Mouse (Mus musculus) heart, embryonic 10.5 days (tissue): Measurements from ENCODE around the gene Cbr1. TPM values are rescaled to one million over a fixed set of nuclear protein-coding genes. Genes with fewer than 3 reads are reported as not detected.

Experiments
- DNase-seq: peaks from one replicate; pipeline ENCODE4 v3.0.0-alpha.2; 2017; ENCODE audit warnings: low spot score
- H3K27ac ChIP-seq: fragments of 300-500 bp; sonication (generic); 2 replicates; pipeline ENCODE4 v1.5.1; 2016; ENCODE audit warnings: mild to moderate bottlenecking
- H3K27me3 ChIP-seq: fragments of 300-500 bp; sonication (generic); 2 replicates; pipeline ENCODE4 v1.6.1; 2016; ENCODE audit warnings: mild to moderate bottlenecking; ENCODE audit not compliant: poor library complexity, insufficient read depth, severe bottlenecking
- H3K36me3 ChIP-seq: fragments of 300-500 bp; sonication (generic); 2 replicates; pipeline ENCODE4 v1.6.1; 2016; ENCODE audit warnings: mild to moderate bottlenecking, moderate library complexity
- H3K4me1 ChIP-seq: fragments of 300-500 bp; sonication (generic); 2 replicates; pipeline ENCODE4 v1.6.1; 2016; ENCODE audit warnings: mild to moderate bottlenecking
- H3K4me3 ChIP-seq: fragments of 300-500 bp; sonication (generic); 2 replicates; pipeline ENCODE4 v1.5.1; 2016; ENCODE audit warnings: mild to moderate bottlenecking, moderate library complexity
- H3K9me3 ChIP-seq: fragments of 300-500 bp; sonication (generic); 2 replicates; pipeline ENCODE4 v1.6.1; 2016; ENCODE audit warnings: mild to moderate bottlenecking, moderate library complexity
- WGBS: fragments of 180-500 bp; shearing (Covaris S2); methylation state at CpG from one replicate; pipeline ENCODE4 v1.1.7; 2016; 5-methylcytosine and 5-hydroxymethylcytosine counted together
- polyA plus RNA-seq: library from polyadenylated mRNA; unstranded; fragments of >200 nt; fragmentation: Nextera tagmentation; extraction: Ambion mirVana; gene quantifications from 2 replicates; pipeline ENCODE4 v1.2.1, GENCODE M21; 2016

Gene Cbr1
- polyA plus RNA-seq, 1 experiment from 2014 or later = 71.7 TPM

- Histone ChIP-seq H3K4me1 (no peaks in the 10 kb centered on the region), H3K27me3 (peaks cover 10% of the 10 kb centered on the region; the same call in 1 of the 2 replicates), H3K36me3 (no peaks in the 10 kb centered on the region), H3K9me3 (no peaks in the 10 kb centered on the region), H3K4me3 (no peak overlapping the region), H3K27ac (no peak overlapping the region)
- WGBS = 72% methylated on average over 5 of the region's 5 CpGs
- DNase-seq = no peak
Observed at GRCm38 (mm10) chr16:93648441-93649183, 43.0 kb downstream of the Cbr1 start.

Other genes starting within 250 kb of the Cbr1 start
- gene Setd4, start 1.8 kb upstream of the Cbr1 start, polyA plus RNA-seq = 8.1 and 12.1 TPM in 2 replicates
- not detected in 2 replicates for gene Gm5678, start 22.2 kb downstream of the Cbr1 start, polyA plus RNA-seq
- 0.20 and 0.23 TPM in 2 replicates for gene Cbr3, start 77.4 kb downstream of the Cbr1 start, polyA plus RNA-seq
- 6.3 and 7.4 TPM in 2 replicates for gene Dop1b, start 106.1 kb downstream of the Cbr1 start, polyA plus RNA-seq
- gene Morc3, start 226.3 kb downstream of the Cbr1 start, polyA plus RNA-seq = 24.7 and 28.1 TPM in 2 replicates